Mouse (Mus musculus) lung, adult 2 months (tissue): ENCODE measurements around the gene Asic3.

Source experiments
- CTCF ChIP-seq: fragments of 200-500 bp; IDR thresholded peaks from 2 replicates; pipeline ENCODE4 v1.5.1; 2011; ENCODE audit warnings: mild to moderate bottlenecking, low read length, control low read depth; ENCODE audit not compliant: insufficient read depth
- POLR2A ChIP-seq: fragments of 200-500 bp; IDR thresholded peaks from 2 replicates; pipeline ENCODE4 v1.6.1; 2011; ENCODE audit warnings: low read depth, mild to moderate bottlenecking, control low read depth, low read length, borderline replicate concordance; ENCODE audit errors: extremely low read depth

DNA sequence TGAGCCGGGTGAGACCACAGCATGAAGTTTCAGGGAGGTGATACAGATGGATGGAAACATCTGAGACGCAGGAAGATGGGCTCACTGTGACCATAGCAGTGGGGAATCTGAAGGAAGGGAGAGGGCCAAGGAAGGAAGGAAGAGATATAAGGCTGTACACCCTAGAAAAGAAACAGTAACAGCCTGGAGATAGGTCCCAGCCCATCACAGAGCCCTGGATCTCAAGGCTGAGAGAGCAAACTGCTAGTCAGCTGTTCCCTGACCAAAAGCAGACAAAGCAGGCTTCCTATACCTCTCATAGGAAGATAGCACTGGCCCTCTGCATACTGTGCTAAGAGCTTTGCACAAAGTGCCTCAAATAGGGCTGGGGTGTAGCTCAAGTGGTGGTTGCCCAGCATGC is 34.5 kb upstream of the Asic3 start:
- TF ChIP-seq CTCF (no peak), POLR2A (no peak)
